Mouse (Mus musculus) spleen, adult 2 months (tissue): ENCODE measurements around the gene Palb2. TPM values are rescaled to one million over a fixed set of nuclear protein-coding genes. Genes with fewer than 3 reads are reported as not detected.

Experiments used
- DNase-seq, 2 experiments: peaks; one replicate each; pipeline versions ENCODE4 v3.0.0 to v3.0.0-alpha.2; 2012 to 2021; ENCODE audit warnings: low spot score in 2 of 2, low read depth in 1 of 2
- H3K27ac ChIP-seq: fragments of 200-500 bp; 2 replicates; pipeline ENCODE4 v1.5.1; 2012; ENCODE audit warnings: low read length, inconsistent platforms; ENCODE audit not compliant: insufficient read depth
- H3K27me3 ChIP-seq: fragments of 200-500 bp; 2 replicates; pipeline ENCODE4 v1.6.1; 2012; ENCODE audit warnings: mild to moderate bottlenecking, moderate library complexity, low read length, inconsistent platforms; ENCODE audit not compliant: control insufficient read depth, insufficient read depth
- H3K36me3 ChIP-seq: fragments of 200-500 bp; 2 replicates; pipeline ENCODE4 v1.6.1; 2012; ENCODE audit warnings: mild to moderate bottlenecking, low read length, inconsistent platforms; ENCODE audit not compliant: control insufficient read depth, insufficient read depth
- H3K4me1 ChIP-seq: fragments of 200-500 bp; 2 replicates; pipeline ENCODE4 v1.6.1; 2011; ENCODE audit warnings: inconsistent platforms; ENCODE audit not compliant: control insufficient read depth, insufficient read depth, insufficient read length
- H3K4me3 ChIP-seq: fragments of 200-500 bp; 2 replicates; pipeline ENCODE4 v1.5.1; 2011; ENCODE audit warnings: mild to moderate bottlenecking, inconsistent platforms; ENCODE audit not compliant: insufficient read depth, insufficient read length; ENCODE audit errors: extremely low read depth
- CTCF ChIP-seq: fragments of 200-500 bp; IDR thresholded peaks from 2 replicates; pipeline ENCODE4 v1.5.1; 2011; ENCODE audit warnings: mild to moderate bottlenecking, inconsistent platforms; ENCODE audit not compliant: insufficient read depth, insufficient read length, insufficient replicate concordance; ENCODE audit errors: extremely low read depth
- POLR2A ChIP-seq: fragments of 200-500 bp; IDR thresholded peaks from 2 replicates; pipeline ENCODE4 v1.6.1; 2011; ENCODE audit warnings: low read depth, low read length, inconsistent platforms
- WGBS: fragments of 180-500 bp; shearing (Covaris S2); methylation state at CpG from one replicate; pipeline ENCODE4 v1.1.7; 2018; 5-methylcytosine and 5-hydroxymethylcytosine counted together
- polyA plus RNA-seq: library from polyadenylated mRNA; depleted of rRNA; stranded (reverse); fragments of >200 nt; gene quantifications from 2 replicates; pipeline ENCODE4 v1.2.3, GENCODE M21; 2012

Palb2 gene
- polyA plus RNA-seq, 1 experiment, result 2.5 TPM

DNA sequence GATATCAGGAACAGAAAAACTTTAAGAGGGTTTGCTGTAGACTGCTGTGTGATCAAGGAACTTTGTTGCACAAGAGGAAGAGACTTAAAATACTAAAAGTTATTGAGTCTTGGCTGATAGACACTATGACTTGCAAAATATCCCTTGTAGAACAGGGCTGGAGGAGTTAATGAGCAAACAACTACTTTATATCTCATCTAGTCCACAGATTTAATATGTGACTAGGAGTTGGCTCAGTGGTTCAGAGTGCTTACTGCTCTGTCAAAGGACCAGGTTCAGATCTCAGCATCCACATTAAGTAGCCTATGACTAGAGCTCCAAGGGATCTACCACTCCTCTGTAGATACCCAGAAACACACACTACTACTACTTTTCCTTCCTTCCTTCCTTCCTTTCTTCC is 4.3 kb upstream of the Palb2 start:
- H3K4me1 ChIP-seq, result peaks cover 2% of the 10 kb centered on the region; the same call in 1 of the 2 replicates
- DNase-seq, result no peak
- TF ChIP-seq POLR2A (no peak), CTCF (no peak)
- no peak overlapping the region for H3K4me3 ChIP-seq
- H3K27ac ChIP-seq, result no peak overlapping the region
- H3K36me3 ChIP-seq, result peaks cover 37% of the 10 kb centered on the region
- H3K27me3 ChIP-seq, result no peaks in the 10 kb centered on the region

DNA sequence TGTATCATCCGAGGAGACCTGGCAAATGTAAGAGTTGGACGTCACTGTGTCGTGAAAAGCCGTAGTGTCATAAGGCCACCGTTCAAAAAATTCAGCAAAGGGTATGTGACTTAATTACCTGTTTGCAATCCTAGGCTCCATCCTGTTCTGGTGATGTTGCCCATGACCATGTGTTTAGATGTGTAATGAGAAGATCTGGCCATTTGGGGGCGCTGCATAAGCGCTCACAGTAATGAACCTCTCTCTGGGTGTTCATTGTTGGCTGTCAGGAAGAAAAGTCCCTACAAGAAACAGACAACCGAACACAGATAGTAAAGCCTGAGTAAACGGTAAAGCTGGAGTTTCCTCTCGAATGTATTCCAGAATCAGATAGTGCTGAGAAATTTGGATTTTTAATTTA is 2.3 kb upstream of the Palb2 start:
- Histone ChIP-seq H3K4me3 (no peak overlapping the region), H3K27me3 (no peaks in the 10 kb centered on the region), H3K4me1 (peaks cover 2% of the 10 kb centered on the region; the same call in 1 of the 2 replicates), H3K27ac (no peak overlapping the region), H3K36me3 (peaks cover 31% of the 10 kb centered on the region)
- 82% methylated on average over 10 of the region's 10 CpGs for WGBS
- no peak for TF ChIP-seq CTCF
- no peak for DNase-seq

DNA sequence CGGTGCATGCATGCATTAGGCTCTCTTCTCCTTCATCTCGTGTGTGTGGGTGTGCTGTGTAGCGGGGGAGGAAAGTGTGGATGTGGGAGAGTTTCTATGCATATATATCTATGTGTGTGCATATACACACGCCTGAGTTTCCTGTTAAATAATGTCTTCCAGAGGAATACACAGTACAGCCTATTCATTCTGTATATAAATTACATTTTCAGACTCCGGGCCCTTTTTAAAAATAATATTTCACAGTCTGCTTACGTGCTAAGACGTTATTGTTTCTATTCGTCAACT is 497 bp upstream of the Palb2 start:
- TF ChIP-seq POLR2A (no peak), CTCF (no peak)
- peak overlapping the region; percentile 98 for H3K4me3 ChIP-seq
- H3K4me1 ChIP-seq, result peaks cover 2% of the 10 kb centered on the region; the same call in 1 of the 2 replicates
- peak overlapping the region; percentile 83 for H3K27ac ChIP-seq
- DNase-seq, result no peak
- H3K27me3 ChIP-seq, result no peaks in the 10 kb centered on the region
- peaks cover 15% of the 10 kb centered on the region for H3K36me3 ChIP-seq
- 12% methylated on average over 8 of the region's 8 CpGs for WGBS

DNA sequence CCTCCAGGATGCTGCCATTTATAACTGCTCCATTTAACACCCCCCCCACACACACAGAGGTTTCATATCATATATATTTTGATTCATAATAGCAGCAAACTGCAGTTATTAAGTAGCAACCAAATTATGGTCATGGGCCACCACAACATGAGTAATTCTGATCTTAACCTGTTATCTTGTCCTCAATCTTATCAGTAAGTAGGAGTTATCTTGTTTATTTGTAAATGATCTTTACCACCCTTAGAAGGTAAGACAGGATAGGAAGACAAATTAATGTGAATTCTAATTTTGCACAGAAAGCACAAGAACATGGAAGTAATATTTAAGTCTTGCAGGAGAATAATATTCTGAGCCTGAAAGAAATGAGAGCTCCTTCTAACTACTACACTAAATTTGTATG is 951 bp downstream of the Palb2 start:
- H3K36me3 ChIP-seq, result peaks cover 15% of the 10 kb centered on the region
- DNase-seq, result no peak
- H3K27ac ChIP-seq, result no peak overlapping the region
- no peaks in the 10 kb centered on the region for H3K27me3 ChIP-seq
- no peak overlapping the region; the same call in 1 of the 2 replicates for H3K4me3 ChIP-seq
- peaks cover 2% of the 10 kb centered on the region; the same call in 1 of the 2 replicates for H3K4me1 ChIP-seq
- TF ChIP-seq CTCF (no peak), POLR2A (no peak)

DNA sequence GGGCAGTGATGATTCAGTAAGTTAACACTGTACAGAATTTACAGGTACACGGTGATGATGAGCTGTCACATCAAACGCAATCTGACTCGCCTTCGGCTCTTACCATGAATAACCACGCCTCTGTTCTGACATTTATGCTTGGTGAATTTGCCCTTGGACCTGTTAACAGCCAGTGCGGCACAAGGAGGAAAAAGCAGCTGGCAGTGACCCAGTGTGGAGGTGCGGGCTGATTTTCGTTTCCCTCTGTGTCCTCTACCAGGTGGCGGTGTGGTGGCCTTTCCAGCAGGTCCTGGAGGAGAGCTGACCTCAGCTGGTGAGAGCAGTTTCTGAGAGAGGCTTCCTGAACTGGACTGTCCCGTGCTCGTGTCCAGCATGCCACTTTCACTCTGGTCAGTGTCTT is 5.8 kb downstream of the Palb2 start:
- H3K27me3 ChIP-seq, result no peaks in the 10 kb centered on the region
- H3K4me1 ChIP-seq, result no peaks in the 10 kb centered on the region
- H3K4me3 ChIP-seq, result no peak overlapping the region
- H3K36me3 ChIP-seq, result peaks cover 11% of the 10 kb centered on the region
- TF ChIP-seq POLR2A (no peak), CTCF (no peak)
- H3K27ac ChIP-seq, result no peak overlapping the region
- 94% methylated on average over 11 of the region's 11 CpGs for WGBS
- DNase-seq, result no peak

DNA sequence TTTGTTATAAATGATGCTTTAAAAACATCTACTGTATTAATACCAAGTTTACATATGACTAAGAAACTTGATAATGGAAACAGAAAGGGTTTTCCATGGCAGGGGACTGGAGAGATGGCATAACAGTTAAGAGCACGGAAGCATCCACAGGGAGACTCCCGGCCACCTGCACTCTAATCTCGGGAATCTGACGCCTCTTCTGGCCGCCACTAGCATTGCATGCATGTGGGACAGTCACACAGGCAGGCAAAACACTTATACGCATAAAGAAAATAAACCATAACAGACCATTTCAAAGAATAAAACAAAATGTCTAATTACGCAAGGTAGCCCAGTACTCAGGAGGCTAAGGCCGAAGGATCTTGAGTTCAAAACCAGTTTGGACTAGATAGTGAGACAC is 7.1 kb downstream of the Palb2 start:
- Histone ChIP-seq H3K4me1 (no peaks in the 10 kb centered on the region), H3K27ac (no peak overlapping the region), H3K36me3 (peaks cover 14% of the 10 kb centered on the region), H3K27me3 (no peaks in the 10 kb centered on the region), H3K4me3 (no peak overlapping the region)
- TF ChIP-seq POLR2A, result no peak
- no peak for TF ChIP-seq CTCF
- WGBS, result 93% methylated on average over 8 of the region's 8 CpGs
- no peak for DNase-seq

DNA sequence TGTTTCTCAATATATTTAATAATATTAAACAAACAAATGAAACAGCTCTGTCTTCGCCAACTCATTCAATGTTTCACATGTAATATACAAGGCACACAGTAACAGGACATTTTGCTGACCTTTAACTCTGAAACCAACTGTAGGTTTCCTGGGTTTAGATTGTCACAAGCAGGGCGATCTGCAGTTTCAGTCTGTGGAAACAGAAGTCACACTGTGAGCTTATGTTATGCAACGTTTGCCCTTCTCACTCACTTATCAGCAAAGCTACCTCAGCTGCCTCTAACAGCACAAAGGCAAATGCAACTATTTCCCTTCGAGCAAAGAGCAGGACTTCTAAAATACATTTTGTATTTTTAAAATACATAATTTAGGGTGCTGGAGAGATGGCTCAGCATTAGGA is 9.3 kb downstream of the Palb2 start:
- Histone ChIP-seq H3K36me3 (peaks cover 14% of the 10 kb centered on the region), H3K4me1 (no peaks in the 10 kb centered on the region), H3K27me3 (no peaks in the 10 kb centered on the region), H3K27ac (no peak overlapping the region), H3K4me3 (no peak overlapping the region)
- DNase-seq, result no peak
- 88% methylated on average over 4 of the region's 4 CpGs for WGBS
- TF ChIP-seq CTCF (no peak), POLR2A (no peak)
